Mouse (Mus musculus): ENCODE data around the gene Ndufc2. TPM values are rescaled to one million over a fixed set of nuclear protein-coding genes. Genes with fewer than 3 reads are reported as not detected.
"Not testable (repeated sequence)": the region's sequence is repeated elsewhere in the genome, so short reads cannot be mapped to it uniquely, and the experiment has no call there.

Ndufc2 gene
- polyA plus RNA-seq, 1 experiment from 2014 or later = 395 TPM

DNA sequence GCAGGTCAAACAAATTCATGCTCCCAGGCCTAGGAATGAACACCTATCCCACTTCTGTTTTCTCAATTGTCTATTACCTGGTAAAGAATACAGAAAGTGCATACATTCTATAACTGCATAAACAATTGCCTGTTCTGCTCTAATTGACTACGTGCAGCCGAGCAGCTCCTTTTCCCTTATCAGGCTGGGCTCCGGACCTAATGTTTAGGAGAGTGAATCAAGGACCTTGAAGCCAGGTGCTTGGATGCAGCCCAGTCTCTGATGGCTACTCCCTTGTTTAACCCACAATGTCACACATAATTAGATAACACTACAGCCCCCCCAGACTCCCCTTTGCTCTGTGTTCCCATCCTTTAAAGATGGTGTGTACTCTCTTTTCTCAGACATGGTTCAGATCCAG is 33.7 kb downstream of the Ndufc2 start:
- not testable (repeated sequence) for H3K36me3 ChIP-seq; ATAC-seq; H3K9me3 ChIP-seq; H3K27me3 ChIP-seq; H3K4me3 ChIP-seq (replicated peaks); H3K4me2 ChIP-seq (replicated peaks); H3K27ac ChIP-seq; H3K9ac ChIP-seq (replicated peaks)
- peaks cover 16% of the 10 kb centered on the region for H3K4me1 ChIP-seq (replicated peaks)
- 87% methylated on average over 3 of the region's 3 CpGs for WGBS

- Histone ChIP-seq H3K4me2 (replicated peaks) (no peak overlapping the region), H3K36me3 (no peaks in the 10 kb centered on the region), H3K4me3 (replicated peaks) (no peak overlapping the region), H3K9ac (replicated peaks) (no peak overlapping the region), H3K27ac (no peak overlapping the region), H3K9me3 (no peaks in the 10 kb centered on the region), H3K27me3 (no peaks in the 10 kb centered on the region), H3K4me1 (replicated peaks) (peaks cover 10% of the 10 kb centered on the region)
- no peak for ATAC-seq
- 84% methylated on average over 10 of the region's 10 CpGs for WGBS
Observed at GRCm38 (mm10) chr7:97434517-97434916, 34.7 kb downstream of the Ndufc2 start.

- H3K4me2 ChIP-seq (replicated peaks) = no peak overlapping the region
- no peak overlapping the region for H3K9ac ChIP-seq (replicated peaks)
- H3K4me1 ChIP-seq (replicated peaks) = no peaks in the 10 kb centered on the region
- H3K27me3 ChIP-seq = no peaks in the 10 kb centered on the region
- H3K4me3 ChIP-seq (replicated peaks) = no peak overlapping the region
- H3K27ac ChIP-seq = no peak overlapping the region
- H3K9me3 ChIP-seq = no peaks in the 10 kb centered on the region
- no peaks in the 10 kb centered on the region for H3K36me3 ChIP-seq
- ATAC-seq = no peak
Observed at GRCm38 (mm10) chr7:97438986-97439385, 39.2 kb downstream of the Ndufc2 start.

- Histone ChIP-seq H3K9ac (replicated peaks) (no peak overlapping the region), H3K36me3 (no peaks in the 10 kb centered on the region), H3K4me2 (replicated peaks) (no peak overlapping the region), H3K27ac (peak overlapping the region; percentile 86), H3K9me3 (peaks cover 5% of the 10 kb centered on the region; the same call in 1 of the 2 replicates), H3K4me1 (replicated peaks) (no peaks in the 10 kb centered on the region; the same call in 1 of the 2 replicates), H3K27me3 (no peaks in the 10 kb centered on the region), H3K4me3 (replicated peaks) (no peak overlapping the region)
- peak; percentile 96 for ATAC-seq
- 29% methylated on average over 6 of the region's 6 CpGs for WGBS
Observed at GRCm38 (mm10) chr7:97446171-97446925, 46.5 kb downstream of the Ndufc2 start.

GRCm38 (mm10) chr7:97447050-97447531 is 47.3 kb downstream of the Ndufc2 start:
- no peak overlapping the region for H3K9ac ChIP-seq (replicated peaks)

GRCm38 (mm10) chr7:97451023-97451422 is 51.2 kb downstream of the Ndufc2 start, which contains the start of gene Kctd14:
Kctd14 (plus strand) TSS chr7:97451323.
- not testable (repeated sequence) for H3K4me3 ChIP-seq (replicated peaks); H3K27ac ChIP-seq; H3K9me3 ChIP-seq; H3K36me3 ChIP-seq; H3K4me2 ChIP-seq (replicated peaks); H3K27me3 ChIP-seq; ATAC-seq; H3K9ac ChIP-seq (replicated peaks)
- WGBS = 91% methylated on average over 2 of the region's 2 CpGs
- peaks cover 10% of the 10 kb centered on the region for H3K4me1 ChIP-seq (replicated peaks)

More at GRCm38 (mm10) chr7:97447050-97447531, 47.3 kb downstream of the Ndufc2 start:
- 59% methylated on average over 6 of the region's 6 CpGs for WGBS
- H3K4me3 ChIP-seq (replicated peaks) = no peak overlapping the region
- H3K27me3 ChIP-seq = no peaks in the 10 kb centered on the region
- no peaks in the 10 kb centered on the region; the same call in 1 of the 2 replicates for H3K4me1 ChIP-seq (replicated peaks)
- ATAC-seq = peak; percentile 82
- H3K9me3 ChIP-seq = peaks cover 5% of the 10 kb centered on the region; the same call in 1 of the 2 replicates
- no peaks in the 10 kb centered on the region for H3K36me3 ChIP-seq
- no peak overlapping the region for H3K4me2 ChIP-seq (replicated peaks)
- peak overlapping the region; percentile 86 for H3K27ac ChIP-seq

DNA sequence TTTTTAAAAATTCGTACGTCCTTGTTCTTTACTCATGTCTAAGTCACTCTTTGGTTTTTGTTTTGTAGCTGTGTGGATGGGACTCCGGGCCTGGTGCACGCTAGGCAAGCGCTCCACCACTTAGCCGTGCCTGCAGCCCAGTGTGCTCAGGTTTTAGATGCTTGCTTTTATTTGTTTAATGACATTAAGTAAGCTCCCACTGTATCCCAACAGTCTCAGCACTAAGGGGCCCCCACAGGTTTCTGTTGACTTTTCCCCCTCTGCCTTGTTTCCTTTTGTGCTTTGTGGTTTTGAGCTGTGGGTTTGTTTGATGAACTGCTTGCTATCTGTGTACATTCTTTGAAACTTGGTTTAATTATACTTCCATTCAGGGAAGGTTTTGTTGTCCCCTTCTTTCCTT is 52.4 kb downstream of the Ndufc2 start:
- Histone ChIP-seq H3K36me3 (no peaks in the 10 kb centered on the region), H3K4me2 (replicated peaks) (no peak overlapping the region), H3K4me1 (replicated peaks) (peaks cover 10% of the 10 kb centered on the region), H3K4me3 (replicated peaks) (no peak overlapping the region), H3K27me3 (0 out of 2 replicates have a peak, but pooled peaks cover 8% of the 10 kb centered on the region), H3K9ac (replicated peaks) (no peak overlapping the region), H3K27ac (no peak overlapping the region), H3K9me3 (peaks cover 5% of the 10 kb centered on the region; the same call in 1 of the 2 replicates)
- ATAC-seq = no peak
- 81% methylated on average over 6 of the region's 6 CpGs for WGBS

- ATAC-seq = peak; percentile 40; the same call in 1 of the 2 replicates
- H3K27ac ChIP-seq = no peak overlapping the region
- 8% methylated on average over 27 of the region's 27 CpGs for WGBS
Observed at GRCm38 (mm10) chr7:97453141-97453921, 53.5 kb downstream of the Ndufc2 start.

DNA sequence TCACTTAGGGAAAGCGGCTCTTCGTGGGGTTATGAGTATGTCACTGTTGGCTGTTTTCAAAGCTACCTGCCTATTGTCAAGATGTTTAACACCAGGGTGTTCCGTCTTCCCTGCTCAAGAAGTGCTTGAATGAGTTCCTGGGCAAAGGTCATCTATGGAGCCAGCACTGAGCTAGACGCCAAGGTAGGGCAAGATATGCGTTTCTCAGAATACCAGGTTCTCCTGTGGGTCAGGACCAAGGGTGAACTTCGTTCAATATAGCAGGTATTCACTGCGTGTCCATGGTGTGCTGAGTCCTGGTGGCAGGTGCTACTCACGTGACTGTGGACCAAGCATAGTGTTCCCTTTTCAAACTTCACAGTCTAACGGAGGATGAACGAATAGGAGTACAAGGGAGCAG is 55.0 kb downstream of the Ndufc2 start:
- no peaks in the 10 kb centered on the region; the same call in 1 of the 2 replicates for H3K36me3 ChIP-seq
- H3K4me2 ChIP-seq (replicated peaks) = no peak overlapping the region
- peaks cover 10% of the 10 kb centered on the region for H3K4me1 ChIP-seq (replicated peaks)
- no peaks in the 10 kb centered on the region for H3K9me3 ChIP-seq
- no peak overlapping the region for H3K27ac ChIP-seq
- 0 out of 2 replicates have a peak, but pooled peaks cover 8% of the 10 kb centered on the region for H3K27me3 ChIP-seq
- WGBS = 92% methylated on average over 10 of the region's 10 CpGs
- H3K9ac ChIP-seq (replicated peaks) = no peak overlapping the region
- no peak for ATAC-seq
- H3K4me3 ChIP-seq (replicated peaks) = no peak overlapping the region

More at GRCm38 (mm10) chr7:97453141-97453921, 53.5 kb downstream of the Ndufc2 start:
- H3K4me2 ChIP-seq (replicated peaks) = peak overlapping the region; percentile 57
- no peaks in the 10 kb centered on the region; the same call in 1 of the 2 replicates for H3K36me3 ChIP-seq
- peak overlapping the region; percentile 27 for H3K4me3 ChIP-seq (replicated peaks)
- H3K27me3 ChIP-seq = 0 out of 2 replicates have a peak, but pooled peaks cover 8% of the 10 kb centered on the region
- H3K4me1 ChIP-seq (replicated peaks) = peaks cover 10% of the 10 kb centered on the region
- H3K9ac ChIP-seq (replicated peaks) = peak overlapping the region; percentile 52
- H3K9me3 ChIP-seq = peaks cover 5% of the 10 kb centered on the region; the same call in 1 of the 2 replicates

DNA sequence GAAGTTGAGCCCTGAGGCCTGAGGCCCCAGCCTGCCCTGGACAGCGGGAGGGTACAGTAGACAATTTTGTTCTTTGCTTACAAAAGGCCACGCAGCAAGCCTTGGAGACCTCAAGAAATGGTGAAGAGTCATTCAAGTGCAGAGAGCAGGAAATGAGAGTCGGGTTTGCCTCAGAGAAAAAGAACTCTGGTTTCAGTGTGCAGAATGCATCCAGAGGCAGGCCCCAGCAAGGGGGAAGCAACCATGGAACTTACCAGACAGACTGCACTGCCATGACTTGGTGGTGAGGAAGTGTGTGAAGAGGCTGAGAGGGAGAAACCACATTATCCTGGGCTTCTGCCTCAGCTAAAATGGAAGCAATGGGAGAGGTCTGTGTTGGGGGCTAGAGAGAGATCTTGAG is 55.8 kb downstream of the Ndufc2 start:
- Histone ChIP-seq H3K27me3 (0 out of 2 replicates have a peak, but pooled peaks cover 8% of the 10 kb centered on the region), H3K4me1 (replicated peaks) (peaks cover 10% of the 10 kb centered on the region), H3K9me3 (no peaks in the 10 kb centered on the region), H3K4me3 (replicated peaks) (no peak overlapping the region), H3K36me3 (no peaks in the 10 kb centered on the region; the same call in 1 of the 2 replicates), H3K9ac (replicated peaks) (no peak overlapping the region), H3K4me2 (replicated peaks) (no peak overlapping the region), H3K27ac (no peak overlapping the region)
- 89% methylated on average over 3 of the region's 3 CpGs for WGBS
- no peak for ATAC-seq

Data from midbrain, embryonic 13.5 days (tissue).